Mouse (Mus musculus): ENCODE data around the gene Dpp8.

GRCm38 (mm10) chr9:65101686-65102376, 69.6 kb downstream of the Dpp8 start:
- TF ChIP-seq EP300 (IDR thresholded peaks at IDR 0.05; ENCODE audit: low read depth in 1 of 2, low read length in 2 of 2) (no peak), CTCF (IDR thresholded peaks at IDR 0.05 in 2 of 3, conservative IDR thresholded peaks at IDR 0.05 in 1 of 3; ENCODE audit: control insufficient read depth in 1 of 3, insufficient read depth in 1 of 3, low read depth in 2 of 3, low read length in 3 of 3, poor library complexity in 1 of 3, severe bottlenecking in 1 of 3) (no peak), POLR2A (IDR thresholded peaks at IDR 0.05; ENCODE audit: control insufficient read depth in 1 of 2, insufficient read depth in 1 of 2, low read depth in 1 of 2, low read length in 2 of 2, poor library complexity in 1 of 2) (no peak), ZC3H11A (IDR thresholded peaks at IDR 0.05; ENCODE audit: low read depth, low read length) (no peak), USF1 (IDR thresholded peaks at IDR 0.05; ENCODE audit: low read depth, low read length) (no peak), ELF1 (IDR thresholded peaks at IDR 0.05; ENCODE audit: low read depth, low read length) (no peak)

All from MEL (cell line).